Mouse (Mus musculus) hindbrain, embryonic 16.5 days (tissue): Measurements from ENCODE around the gene Cep44. TPM values are rescaled to one million over a fixed set of nuclear protein-coding genes. Genes with fewer than 3 reads are reported as not detected.

Source experiments
- ATAC-seq: fragments of 200-750 bp; cut with Nextera tagmentation; 2 replicates; pipeline ENCODE4 v1.8.0; 2017; ENCODE audit warnings: moderate TSS enrichment, moderate library complexity
- H3K27ac ChIP-seq: fragments of 300-500 bp; sonication (generic); 2 replicates; pipeline ENCODE4 v1.5.1; 2014; ENCODE audit warnings: low read depth, mild to moderate bottlenecking, control low read depth, low read length, moderate library complexity
- H3K27me3 ChIP-seq: fragments of 300-500 bp; sonication (generic); replicated peaks from 2 replicates; pipeline ENCODE4 v1.6.1; 2014; ENCODE audit warnings: low read length; ENCODE audit not compliant: control insufficient read depth, insufficient read depth
- H3K36me3 ChIP-seq: fragments of 300-500 bp; sonication (generic); 2 replicates; pipeline ENCODE4 v1.6.1; 2014; ENCODE audit warnings: mild to moderate bottlenecking, low read length, moderate library complexity, mixed read lengths; ENCODE audit not compliant: control insufficient read depth, insufficient read depth
- H3K4me1 ChIP-seq: fragments of 300-500 bp; sonication (generic); 2 replicates; pipeline ENCODE4 v1.6.1; 2014; ENCODE audit warnings: low read depth, low read length; ENCODE audit not compliant: control insufficient read depth, insufficient read depth
- H3K4me2 ChIP-seq: fragments of 300-500 bp; sonication (generic); 2 replicates; pipeline ENCODE4 v1.6.1; 2014; ENCODE audit warnings: mild to moderate bottlenecking, low read length, control low read depth, moderate library complexity
- H3K4me3 ChIP-seq: fragments of 300-500 bp; sonication (generic); 2 replicates; pipeline ENCODE4 v1.5.1; 2014; ENCODE audit warnings: mild to moderate bottlenecking, low read length, control low read depth, moderate library complexity
- H3K9ac ChIP-seq: fragments of 300-500 bp; sonication (generic); 2 replicates; pipeline ENCODE4 v1.6.1; 2014; ENCODE audit warnings: low read depth, mild to moderate bottlenecking, control low read depth, low read length, moderate library complexity
- H3K9me3 ChIP-seq: fragments of 300-500 bp; sonication (generic); 2 replicates; pipeline ENCODE4 v1.6.1; 2014; ENCODE audit warnings: mild to moderate bottlenecking, low read length, moderate library complexity; ENCODE audit not compliant: control insufficient read depth
- WGBS: fragments of 180-500 bp; shearing (Covaris S2); extraction: QIAGEN DNeasy Blood & Tissue Kit; methylation state at CpG from one replicate; pipeline ENCODE4 v1.1.7; 2014; 5-methylcytosine and 5-hydroxymethylcytosine counted together
- microRNA-seq: library from miRNA; unstranded; fragments of <30 nt; microRNA quantifications from one replicate; pipeline ENCODE4, GENCODE M21; 2017
- polyA plus RNA-seq: library from polyadenylated mRNA; unstranded; fragments of >200 nt; fragmentation: Nextera tagmentation; extraction: Ambion mirVana; gene quantifications from 2 replicates; pipeline ENCODE4 v1.2.1, GENCODE M21; 2015

Cep44 gene
- polyA plus RNA-seq, 1 experiment from 2014 or later: 22.1 TPM

- no peaks in the 10 kb centered on the region for H3K4me1 ChIP-seq
- peak; percentile 50; the same call in 1 of the 2 replicates for ATAC-seq
- no peak overlapping the region for H3K4me3 ChIP-seq
- no peak overlapping the region for H3K9ac ChIP-seq
- 66% methylated on average over 3 of the region's 3 CpGs for WGBS
- H3K36me3 ChIP-seq: no peaks in the 10 kb centered on the region
- no peak overlapping the region for H3K27ac ChIP-seq
- no peaks in the 10 kb centered on the region for H3K9me3 ChIP-seq
- H3K4me2 ChIP-seq: no peak overlapping the region
- no peaks in the 10 kb centered on the region for H3K27me3 ChIP-seq
Observed at GRCm38 (mm10) chr8:56508318-56508951, 42.4 kb downstream of the Cep44 start.

- no peak overlapping the region for H3K27ac ChIP-seq
- H3K36me3 ChIP-seq: no peaks in the 10 kb centered on the region
- H3K9me3 ChIP-seq: no peaks in the 10 kb centered on the region
- no peaks in the 10 kb centered on the region for H3K4me1 ChIP-seq
- H3K9ac ChIP-seq: no peak overlapping the region
- H3K27me3 ChIP-seq: no peaks in the 10 kb centered on the region
- ATAC-seq: no peak
- H3K4me2 ChIP-seq: no peak overlapping the region
- H3K4me3 ChIP-seq: no peak overlapping the region
Observed at GRCm38 (mm10) chr8:56501911-56502310, 48.9 kb downstream of the Cep44 start.

DNA sequence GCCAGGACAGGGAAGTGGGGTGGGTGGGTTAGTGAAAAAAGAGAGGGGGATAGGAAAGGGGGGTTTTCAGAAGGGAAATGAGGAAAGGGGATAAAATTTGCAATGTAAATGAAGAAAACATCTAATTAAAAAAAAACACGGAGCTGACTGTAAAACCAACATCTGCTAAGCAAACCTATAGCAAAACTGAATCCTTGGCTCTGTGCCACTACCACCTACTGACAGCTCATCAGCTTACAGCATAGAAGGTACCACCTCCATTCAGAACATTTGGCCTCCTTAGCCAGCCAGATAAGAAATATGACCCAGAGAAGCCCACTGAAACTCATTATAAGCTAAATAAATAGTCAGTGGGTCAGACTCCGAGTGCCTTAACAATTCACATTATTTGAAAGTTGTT, 61.4 kb downstream of the Cep44 start:
- no peak overlapping the region for H3K4me2 ChIP-seq
- WGBS: 52% methylated on average over 2 of the region's 2 CpGs
- H3K4me1 ChIP-seq: no peaks in the 10 kb centered on the region
- H3K9me3 ChIP-seq: no peaks in the 10 kb centered on the region
- no peak overlapping the region for H3K4me3 ChIP-seq
- no peaks in the 10 kb centered on the region for H3K27me3 ChIP-seq
- H3K27ac ChIP-seq: no peak overlapping the region
- no peak overlapping the region for H3K9ac ChIP-seq
- no peaks in the 10 kb centered on the region for H3K36me3 ChIP-seq
- ATAC-seq: no peak

GRCm38 (mm10) chr8:56486006-56486405, 64.8 kb downstream of the Cep44 start:
- no peak overlapping the region for H3K27ac ChIP-seq
- H3K27me3 ChIP-seq: no peaks in the 10 kb centered on the region
- no peaks in the 10 kb centered on the region for H3K4me1 ChIP-seq
- whole genome bisulfite sequencing: 45% methylated on average over 3 of the region's 3 CpGs
- no peaks in the 10 kb centered on the region for H3K9me3 ChIP-seq
- no peak for ATAC-seq
- H3K4me3 ChIP-seq: no peak overlapping the region
- no peak overlapping the region for H3K4me2 ChIP-seq
- H3K9ac ChIP-seq: no peak overlapping the region
- no peaks in the 10 kb centered on the region for H3K36me3 ChIP-seq

Small RNA genes within 50 kb of the gene (microRNA-seq; reads per million reads assigned to microRNA genes)
- not detected for gene Gm25992

Other genes with a start within 250 kb of the Cep44 start
- 41.7 and 42.3 TPM in 2 replicates for gene Fbxo8, start within 50 bp of the Cep44 start, polyA plus RNA-seq